Mouse (Mus musculus) midbrain, embryonic 12.5 days (tissue): ENCODE data around the gene Spon2. TPM values are rescaled to one million over a fixed set of nuclear protein-coding genes. Genes with fewer than 3 reads are reported as not detected.

ENCODE experiments used
- ATAC-seq: fragments of 200-750 bp; cut with Nextera tagmentation; 2 replicates; pipeline ENCODE4 v1.8.0; 2017; ENCODE audit warnings: low read depth, moderate TSS enrichment, moderate library complexity; ENCODE audit not compliant: low FRiP score
- H3K27ac ChIP-seq: fragments of 300-500 bp; sonication (generic); replicated peaks from 2 replicates; pipeline ENCODE4 v1.5.1; 2016; ENCODE audit warnings: mild to moderate bottlenecking
- H3K27me3 ChIP-seq: fragments of 300-500 bp; sonication (generic); 2 replicates; pipeline ENCODE4 v1.6.1; 2016; ENCODE audit warnings: mild to moderate bottlenecking
- H3K36me3 ChIP-seq: fragments of 300-500 bp; sonication (generic); 2 replicates; pipeline ENCODE4 v1.6.1; 2016
- H3K4me1 ChIP-seq: fragments of 300-500 bp; sonication (generic); 2 replicates; pipeline ENCODE4 v1.6.1; 2016
- H3K4me2 ChIP-seq: fragments of 300-500 bp; sonication (generic); replicated peaks from 2 replicates; pipeline ENCODE4 v1.6.1; 2016; ENCODE audit warnings: mild to moderate bottlenecking, moderate library complexity
- H3K4me3 ChIP-seq: fragments of 300-500 bp; sonication (generic); 2 replicates; pipeline ENCODE4 v1.5.1; 2016; ENCODE audit warnings: mild to moderate bottlenecking
- H3K9ac ChIP-seq: fragments of 300-500 bp; sonication (generic); replicated peaks from 2 replicates; pipeline ENCODE4 v1.6.1; 2016; ENCODE audit warnings: mild to moderate bottlenecking, moderate library complexity
- H3K9me3 ChIP-seq: fragments of 300-500 bp; sonication (generic); 2 replicates; pipeline ENCODE4 v1.6.1; 2016; ENCODE audit warnings: mild to moderate bottlenecking
- WGBS: fragments of 180-500 bp; shearing (Covaris S2); methylation state at CpG from one replicate; pipeline ENCODE4 v1.1.7; 2016; 5-methylcytosine and 5-hydroxymethylcytosine counted together
- polyA plus RNA-seq: library from polyadenylated mRNA; unstranded; fragments of >200 nt; fragmentation: Nextera tagmentation; extraction: Ambion mirVana; gene quantifications from 2 replicates; pipeline ENCODE4 v1.2.1, GENCODE M21; 2016

Spon2 gene
- polyA plus RNA-seq, 1 experiment from 2014 or later: 2.0 TPM

- no peak overlapping the region for H3K4me2 ChIP-seq
- H3K4me1 ChIP-seq: no peaks in the 10 kb centered on the region
- no peak overlapping the region for H3K4me3 ChIP-seq
- H3K36me3 ChIP-seq: no peaks in the 10 kb centered on the region
- no peaks in the 10 kb centered on the region for H3K9me3 ChIP-seq
- no peak for ATAC-seq
- no peak overlapping the region for H3K9ac ChIP-seq
- H3K27ac ChIP-seq: no peak overlapping the region
- WGBS: 62% methylated on average over 5 of the region's 5 CpGs
- H3K27me3 ChIP-seq: no peaks in the 10 kb centered on the region
Observed at GRCm38 (mm10) chr5:33230285-33230684, 12.0 kb upstream of the Spon2 start.

- ATAC-seq: no peak
- Histone ChIP-seq H3K4me1 (no peaks in the 10 kb centered on the region), H3K27ac (no peak overlapping the region), H3K27me3 (no peaks in the 10 kb centered on the region), H3K4me3 (no peak overlapping the region), H3K4me2 (no peak overlapping the region), H3K9ac (no peak overlapping the region), H3K36me3 (no peaks in the 10 kb centered on the region), H3K9me3 (no peaks in the 10 kb centered on the region)
- WGBS: 74% methylated on average over 5 of the region's 5 CpGs
Observed at GRCm38 (mm10) chr5:33228428-33228827, 10.2 kb upstream of the Spon2 start.

GRCm38 (mm10) chr5:33225673-33226072 is 7.4 kb upstream of the Spon2 start:
- no peak for ATAC-seq
- H3K4me1 ChIP-seq: no peaks in the 10 kb centered on the region

GRCm38 (mm10) chr5:33224491-33224890 is 6.2 kb upstream of the Spon2 start:
- 88% methylated on average over 7 of the region's 7 CpGs for WGBS

More at GRCm38 (mm10) chr5:33225673-33226072, 7.4 kb upstream of the Spon2 start:
- Histone ChIP-seq H3K9ac (no peak overlapping the region), H3K36me3 (no peaks in the 10 kb centered on the region), H3K4me3 (no peak overlapping the region), H3K27me3 (no peaks in the 10 kb centered on the region), H3K4me2 (no peak overlapping the region), H3K27ac (no peak overlapping the region), H3K9me3 (no peaks in the 10 kb centered on the region)
- 95% methylated on average over 5 of the region's 5 CpGs for WGBS

GRCm38 (mm10) chr5:33222841-33223744 is 4.8 kb upstream of the Spon2 start:
- Histone ChIP-seq H3K27me3 (no peaks in the 10 kb centered on the region), H3K9me3 (no peaks in the 10 kb centered on the region), H3K36me3 (no peaks in the 10 kb centered on the region), H3K4me1 (peaks cover 8% of the 10 kb centered on the region), H3K4me3 (no peak overlapping the region), H3K4me2 (no peak overlapping the region), H3K27ac (no peak overlapping the region), H3K9ac (no peak overlapping the region)
- no peak for ATAC-seq
- 72% methylated on average over 9 of the region's 9 CpGs for WGBS

More at GRCm38 (mm10) chr5:33224491-33224890, 6.2 kb upstream of the Spon2 start:
- H3K27ac ChIP-seq: no peak overlapping the region
- no peaks in the 10 kb centered on the region for H3K9me3 ChIP-seq
- no peaks in the 10 kb centered on the region for H3K4me1 ChIP-seq
- no peak for ATAC-seq
- H3K4me3 ChIP-seq: no peak overlapping the region
- no peaks in the 10 kb centered on the region for H3K27me3 ChIP-seq
- H3K36me3 ChIP-seq: no peaks in the 10 kb centered on the region
- no peak overlapping the region for H3K9ac ChIP-seq
- H3K4me2 ChIP-seq: no peak overlapping the region

GRCm38 (mm10) chr5:33222389-33222788 is 4.1 kb upstream of the Spon2 start:
- Histone ChIP-seq H3K4me2 (no peak overlapping the region), H3K4me3 (no peak overlapping the region), H3K27ac (no peak overlapping the region), H3K4me1 (peaks cover 14% of the 10 kb centered on the region), H3K36me3 (no peaks in the 10 kb centered on the region), H3K9me3 (no peaks in the 10 kb centered on the region), H3K27me3 (0 out of 2 replicates have a peak, but pooled peaks cover 1% of the 10 kb centered on the region), H3K9ac (no peak overlapping the region)
- WGBS: 84% methylated on average over 6 of the region's 6 CpGs
- no peak for ATAC-seq

GRCm38 (mm10) chr5:33220350-33221044 is 2.2 kb upstream of the Spon2 start:
- Histone ChIP-seq H3K27me3 (0 out of 2 replicates have a peak, but pooled peaks cover 6% of the 10 kb centered on the region), H3K27ac (no peak overlapping the region), H3K4me2 (no peak overlapping the region), H3K4me1 (peaks cover 14% of the 10 kb centered on the region), H3K9ac (no peak overlapping the region), H3K9me3 (no peaks in the 10 kb centered on the region), H3K4me3 (no peak overlapping the region), H3K36me3 (no peaks in the 10 kb centered on the region)
- no peak for ATAC-seq
- WGBS: 83% methylated on average over 10 of the region's 10 CpGs

- Histone ChIP-seq H3K4me3 (no peak overlapping the region), H3K9ac (no peak overlapping the region), H3K4me2 (no peak overlapping the region), H3K27ac (no peak overlapping the region), H3K9me3 (no peaks in the 10 kb centered on the region), H3K36me3 (no peaks in the 10 kb centered on the region), H3K4me1 (peaks cover 14% of the 10 kb centered on the region), H3K27me3 (0 out of 2 replicates have a peak, but pooled peaks cover 6% of the 10 kb centered on the region)
- WGBS: 93% methylated on average over 4 of the region's 4 CpGs
- ATAC-seq: no peak
Observed at GRCm38 (mm10) chr5:33219831-33220230, 1.6 kb upstream of the Spon2 start.

GRCm38 (mm10) chr5:33218746-33219449 is 643 bp upstream of the Spon2 start:
- H3K4me1 ChIP-seq: peaks cover 14% of the 10 kb centered on the region
- 0 out of 2 replicates have a peak, but pooled peaks cover 6% of the 10 kb centered on the region for H3K27me3 ChIP-seq
- no peak overlapping the region for H3K9ac ChIP-seq
- no peak for ATAC-seq
- no peak overlapping the region for H3K4me2 ChIP-seq
- no peaks in the 10 kb centered on the region for H3K9me3 ChIP-seq
- no peak overlapping the region for H3K4me3 ChIP-seq
- H3K36me3 ChIP-seq: no peaks in the 10 kb centered on the region
- H3K27ac ChIP-seq: no peak overlapping the region
- WGBS: 73% methylated on average over 20 of the region's 20 CpGs

GRCm38 (mm10) chr5:33217663-33218062 is 592 bp downstream of the Spon2 start:
- H3K4me1 ChIP-seq: peaks cover 14% of the 10 kb centered on the region

GRCm38 (mm10) chr5:33214723-33215122 is 3.5 kb downstream of the Spon2 start:
- no peaks in the 10 kb centered on the region for H3K9me3 ChIP-seq
- WGBS: 74% methylated on average over 4 of the region's 4 CpGs
- H3K4me2 ChIP-seq: no peak overlapping the region
- peaks cover 14% of the 10 kb centered on the region for H3K4me1 ChIP-seq
- no peak overlapping the region for H3K27ac ChIP-seq
- H3K9ac ChIP-seq: no peak overlapping the region
- ATAC-seq: no peak
- no peaks in the 10 kb centered on the region for H3K36me3 ChIP-seq
- no peak overlapping the region for H3K4me3 ChIP-seq
- 0 out of 2 replicates have a peak, but pooled peaks cover 6% of the 10 kb centered on the region for H3K27me3 ChIP-seq

More at GRCm38 (mm10) chr5:33217663-33218062, 592 bp downstream of the Spon2 start:
- no peak overlapping the region for H3K9ac ChIP-seq
- H3K4me3 ChIP-seq: no peak overlapping the region
- WGBS: 50% methylated on average over 3 of the region's 3 CpGs
- H3K36me3 ChIP-seq: no peaks in the 10 kb centered on the region
- H3K27me3 ChIP-seq: 0 out of 2 replicates have a peak, but pooled peaks cover 6% of the 10 kb centered on the region
- ATAC-seq: no peak
- no peaks in the 10 kb centered on the region for H3K9me3 ChIP-seq
- H3K27ac ChIP-seq: no peak overlapping the region
- H3K4me2 ChIP-seq: no peak overlapping the region
